Mouse (Mus musculus) lung, embryonic 16.5 days (tissue): ENCODE data around the gene Usp10. TPM values are rescaled to one million over a fixed set of nuclear protein-coding genes. Genes with fewer than 3 reads are reported as not detected.

Experiments
- ATAC-seq: fragments of 200-750 bp; cut with Nextera tagmentation; 2 replicates; pipeline ENCODE4 v1.8.0; 2017; ENCODE audit warnings: low read depth, mild to moderate bottlenecking, moderate library complexity
- H3K27ac ChIP-seq: fragments of 300-500 bp; sonication (generic); 2 replicates; pipeline ENCODE4 v1.5.1; 2014; ENCODE audit warnings: mild to moderate bottlenecking, control low read depth, low read length
- H3K27me3 ChIP-seq: fragments of 300-500 bp; sonication (generic); 2 replicates; pipeline ENCODE4 v1.6.1; 2014; ENCODE audit warnings: low read depth, low read length, mixed read lengths; ENCODE audit not compliant: control insufficient read depth, insufficient read depth
- H3K36me3 ChIP-seq: fragments of 300-500 bp; sonication (generic); 2 replicates; pipeline ENCODE4 v1.6.1; 2014; ENCODE audit warnings: low read length; ENCODE audit not compliant: control insufficient read depth, insufficient read depth
- H3K4me1 ChIP-seq: fragments of 300-500 bp; sonication (generic); replicated peaks from 2 replicates; pipeline ENCODE4 v1.6.1; 2014; ENCODE audit warnings: low read length, mixed read lengths; ENCODE audit not compliant: control insufficient read depth, insufficient read depth
- H3K4me2 ChIP-seq: fragments of 300-500 bp; sonication (generic); 2 replicates; pipeline ENCODE4 v1.6.1; 2014; ENCODE audit warnings: low read depth, low read length, control low read depth
- H3K4me3 ChIP-seq: fragments of 300-500 bp; sonication (generic); 2 replicates; pipeline ENCODE4 v1.5.1; 2014; ENCODE audit warnings: mild to moderate bottlenecking, low read length, control low read depth
- H3K9ac ChIP-seq: fragments of 300-500 bp; sonication (generic); 2 replicates; pipeline ENCODE4 v1.6.1; 2014; ENCODE audit warnings: low read length, control low read depth
- H3K9me3 ChIP-seq: fragments of 300-500 bp; sonication (generic); 2 replicates; pipeline ENCODE4 v1.6.1; 2016; ENCODE audit warnings: low read length; ENCODE audit not compliant: control insufficient read depth
- WGBS: fragments of 180-500 bp; shearing (Covaris S2); extraction: QIAGEN DNeasy Blood & Tissue Kit; methylation state at CpG from one replicate; pipeline ENCODE4 v1.1.7; 2014; 5-methylcytosine and 5-hydroxymethylcytosine counted together
- polyA plus RNA-seq: library from polyadenylated mRNA; unstranded; fragments of >200 nt; fragmentation: Nextera tagmentation; extraction: Ambion mirVana; gene quantifications from 2 replicates; pipeline ENCODE4 v1.2.1, GENCODE M21; 2015

The Usp10 gene
- polyA plus RNA-seq, 1 experiment from 2014 or later: 122 TPM

GRCm38 (mm10) chr8:119925428-119925827 is 15.3 kb downstream of the Usp10 start:
- 87% methylated on average over 4 of the region's 4 CpGs for WGBS
- Histone ChIP-seq H3K36me3 (no peaks in the 10 kb centered on the region), H3K9me3 (no peaks in the 10 kb centered on the region), H3K27me3 (no peaks in the 10 kb centered on the region), H3K27ac (no peak overlapping the region), H3K4me1 (peaks cover 5% of the 10 kb centered on the region; the same call in 1 of the 2 replicates), H3K4me2 (no peak overlapping the region), H3K9ac (no peak overlapping the region), H3K4me3 (no peak overlapping the region)
- ATAC-seq: no peak

- Histone ChIP-seq H3K27me3 (no peaks in the 10 kb centered on the region), H3K4me3 (no peak overlapping the region), H3K4me1 (peaks cover 5% of the 10 kb centered on the region; the same call in 1 of the 2 replicates), H3K4me2 (no peak overlapping the region), H3K36me3 (no peaks in the 10 kb centered on the region), H3K9ac (no peak overlapping the region), H3K27ac (no peak overlapping the region), H3K9me3 (no peaks in the 10 kb centered on the region)
- 78% methylated on average over 2 of the region's 2 CpGs for WGBS
- ATAC-seq: no peak
Measured at GRCm38 (mm10) chr8:119926474-119926873, 16.3 kb downstream of the Usp10 start.

GRCm38 (mm10) chr8:119927422-119928092 is 17.4 kb downstream of the Usp10 start:
- WGBS: 40% methylated on average over 6 of the region's 6 CpGs

GRCm38 (mm10) chr8:119931317-119931716 is 21.2 kb downstream of the Usp10 start:
- H3K4me3 ChIP-seq: no peak overlapping the region
- H3K9ac ChIP-seq: no peak overlapping the region
- no peaks in the 10 kb centered on the region; the same call in 1 of the 2 replicates for H3K4me1 ChIP-seq
- H3K27me3 ChIP-seq: no peaks in the 10 kb centered on the region
- no peak overlapping the region for H3K4me2 ChIP-seq
- H3K27ac ChIP-seq: no peak overlapping the region
- peaks cover 4% of the 10 kb centered on the region; the same call in 1 of the 2 replicates for H3K36me3 ChIP-seq
- no peak for ATAC-seq
- 74% methylated on average over 4 of the region's 4 CpGs for WGBS
- H3K9me3 ChIP-seq: no peaks in the 10 kb centered on the region

More at GRCm38 (mm10) chr8:119927422-119928092, 17.4 kb downstream of the Usp10 start:
- ATAC-seq: peak; percentile 82; the same call in 1 of the 2 replicates
- H3K4me1 ChIP-seq: peaks cover under 1% of the 10 kb centered on the region; the same call in 1 of the 2 replicates
- H3K9ac ChIP-seq: no peak overlapping the region
- no peaks in the 10 kb centered on the region for H3K27me3 ChIP-seq
- no peaks in the 10 kb centered on the region; the same call in 1 of the 2 replicates for H3K36me3 ChIP-seq
- no peak overlapping the region for H3K4me2 ChIP-seq
- no peaks in the 10 kb centered on the region for H3K9me3 ChIP-seq
- no peak overlapping the region for H3K27ac ChIP-seq
- no peak overlapping the region for H3K4me3 ChIP-seq

- no peak overlapping the region for H3K4me3 ChIP-seq
- H3K27ac ChIP-seq: no peak overlapping the region
- H3K36me3 ChIP-seq: peaks cover 10% of the 10 kb centered on the region
- ATAC-seq: no peak
- H3K4me2 ChIP-seq: no peak overlapping the region
- no peaks in the 10 kb centered on the region for H3K27me3 ChIP-seq
- H3K9ac ChIP-seq: no peak overlapping the region
- no peaks in the 10 kb centered on the region for H3K9me3 ChIP-seq
- 97% methylated on average over 4 of the region's 4 CpGs for WGBS
- no peaks in the 10 kb centered on the region; the same call in 1 of the 2 replicates for H3K4me1 ChIP-seq
Measured at GRCm38 (mm10) chr8:119933681-119934080, 23.5 kb downstream of the Usp10 start.

- Histone ChIP-seq H3K27me3 (no peaks in the 10 kb centered on the region), H3K4me3 (no peak overlapping the region), H3K9me3 (no peaks in the 10 kb centered on the region), H3K4me1 (no peaks in the 10 kb centered on the region; the same call in 1 of the 2 replicates), H3K27ac (no peak overlapping the region), H3K4me2 (no peak overlapping the region), H3K9ac (no peak overlapping the region), H3K36me3 (peaks cover 10% of the 10 kb centered on the region)
- WGBS: 67% methylated on average over 6 of the region's 6 CpGs
- no peak for ATAC-seq
Measured at GRCm38 (mm10) chr8:119935541-119935940, 25.4 kb downstream of the Usp10 start.

- no peak overlapping the region for H3K4me3 ChIP-seq
- H3K9ac ChIP-seq: no peak overlapping the region
- no peaks in the 10 kb centered on the region for H3K4me1 ChIP-seq
- H3K4me2 ChIP-seq: no peak overlapping the region
- ATAC-seq: no peak
- H3K27ac ChIP-seq: no peak overlapping the region
- 79% methylated on average over 7 of the region's 7 CpGs for WGBS
- peaks cover 21% of the 10 kb centered on the region for H3K36me3 ChIP-seq
- no peaks in the 10 kb centered on the region for H3K27me3 ChIP-seq
- H3K9me3 ChIP-seq: no peaks in the 10 kb centered on the region
Measured at GRCm38 (mm10) chr8:119938481-119938880, 28.3 kb downstream of the Usp10 start.

GRCm38 (mm10) chr8:119939336-119939735 is 29.2 kb downstream of the Usp10 start:
- H3K4me2 ChIP-seq: no peak overlapping the region
- no peak overlapping the region for H3K27ac ChIP-seq
- H3K9me3 ChIP-seq: no peaks in the 10 kb centered on the region
- H3K4me1 ChIP-seq: no peaks in the 10 kb centered on the region
- no peaks in the 10 kb centered on the region for H3K27me3 ChIP-seq
- WGBS: 89% methylated on average over 2 of the region's 2 CpGs
- H3K4me3 ChIP-seq: no peak overlapping the region
- H3K9ac ChIP-seq: no peak overlapping the region
- ATAC-seq: no peak
- H3K36me3 ChIP-seq: peaks cover 23% of the 10 kb centered on the region

GRCm38 (mm10) chr8:119941471-119941870 is 31.3 kb downstream of the Usp10 start:
- no peaks in the 10 kb centered on the region for H3K9me3 ChIP-seq
- no peak overlapping the region for H3K4me2 ChIP-seq
- no peak overlapping the region for H3K27ac ChIP-seq
- peaks cover 29% of the 10 kb centered on the region for H3K36me3 ChIP-seq
- no peaks in the 10 kb centered on the region for H3K4me1 ChIP-seq
- 91% methylated on average over 14 of the region's 18 CpGs for WGBS
- no peak overlapping the region for H3K4me3 ChIP-seq
- H3K9ac ChIP-seq: no peak overlapping the region
- H3K27me3 ChIP-seq: no peaks in the 10 kb centered on the region
- no peak for ATAC-seq
